Mouse (Mus musculus) hindbrain, embryonic 13.5 days (tissue): ENCODE measurements around the gene Tns3. TPM values are rescaled to one million over a fixed set of nuclear protein-coding genes. Genes with fewer than 3 reads are reported as not detected.

Source experiments
- ATAC-seq: fragments of 200-750 bp; cut with Nextera tagmentation; 2 replicates; pipeline ENCODE4 v1.8.0; 2017; ENCODE audit warnings: moderate TSS enrichment; ENCODE audit not compliant: low FRiP score
- H3K27ac ChIP-seq: fragments of 300-500 bp; sonication (generic); 2 replicates; pipeline ENCODE4 v1.5.1; 2015; ENCODE audit warnings: inconsistent platforms, mild to moderate bottlenecking, moderate library complexity
- H3K27me3 ChIP-seq: fragments of 300-500 bp; sonication (generic); 2 replicates; pipeline ENCODE4 v1.6.1; 2015; ENCODE audit warnings: mild to moderate bottlenecking, inconsistent platforms
- H3K36me3 ChIP-seq: fragments of 300-500 bp; sonication (generic); 2 replicates; pipeline ENCODE4 v1.6.1; 2015; ENCODE audit warnings: mild to moderate bottlenecking, inconsistent platforms
- H3K4me1 ChIP-seq: fragments of 300-500 bp; sonication (generic); replicated peaks from 2 replicates; pipeline ENCODE4 v1.6.1; 2015; ENCODE audit warnings: inconsistent platforms
- H3K4me2 ChIP-seq: fragments of 300-500 bp; sonication (generic); 2 replicates; pipeline ENCODE4 v1.6.1; 2015; ENCODE audit warnings: inconsistent platforms, mild to moderate bottlenecking, moderate library complexity
- H3K4me3 ChIP-seq: fragments of 300-500 bp; sonication (generic); 2 replicates; pipeline ENCODE4 v1.5.1; 2015; ENCODE audit warnings: mild to moderate bottlenecking, inconsistent platforms
- H3K9ac ChIP-seq: fragments of 300-500 bp; sonication (generic); 2 replicates; pipeline ENCODE4 v1.6.1; 2015; ENCODE audit warnings: mild to moderate bottlenecking, inconsistent platforms
- H3K9me3 ChIP-seq: fragments of 300-500 bp; sonication (generic); 2 replicates; pipeline ENCODE4 v1.6.1; 2016; ENCODE audit warnings: inconsistent platforms
- WGBS: fragments of 180-500 bp; shearing (Covaris S2); methylation state at CpG from one replicate; pipeline ENCODE4 v1.1.7; 2015; 5-methylcytosine and 5-hydroxymethylcytosine counted together
- polyA plus RNA-seq: library from polyadenylated mRNA; unstranded; fragments of >200 nt; fragmentation: Nextera tagmentation; extraction: Ambion mirVana; gene quantifications from 2 replicates; pipeline ENCODE4 v1.2.1, GENCODE M21; 2015

The Tns3 gene
- polyA plus RNA-seq, 1 experiment from 2014 or later: 5.3 TPM

GRCm38 (mm10) chr11:8692162-8692535, 27.8 kb upstream of the Tns3 start:
- no peak; the same call in 1 of the 2 replicates for ATAC-seq
- WGBS: 63% methylated on average over 6 of the region's 6 CpGs
- H3K27ac ChIP-seq: no peak overlapping the region
- H3K9ac ChIP-seq: no peak overlapping the region
- no peaks in the 10 kb centered on the region for H3K27me3 ChIP-seq
- H3K36me3 ChIP-seq: no peaks in the 10 kb centered on the region
- H3K4me1 ChIP-seq: peaks cover 24% of the 10 kb centered on the region
- no peaks in the 10 kb centered on the region for H3K9me3 ChIP-seq
- no peak overlapping the region for H3K4me3 ChIP-seq
- H3K4me2 ChIP-seq: no peak overlapping the region

- H3K4me1 ChIP-seq: peaks cover 24% of the 10 kb centered on the region
- no peak overlapping the region for H3K9ac ChIP-seq
- H3K27me3 ChIP-seq: no peaks in the 10 kb centered on the region
- 58% methylated on average over 4 of the region's 4 CpGs for WGBS
- no peak overlapping the region for H3K27ac ChIP-seq
- no peak for ATAC-seq
- H3K9me3 ChIP-seq: no peaks in the 10 kb centered on the region
- H3K4me2 ChIP-seq: no peak overlapping the region
- H3K4me3 ChIP-seq: no peak overlapping the region
- no peaks in the 10 kb centered on the region for H3K36me3 ChIP-seq
Measured at GRCm38 (mm10) chr11:8691605-8692004, 27.3 kb upstream of the Tns3 start.

- no peak overlapping the region for H3K27ac ChIP-seq
- no peaks in the 10 kb centered on the region for H3K9me3 ChIP-seq
- no peak overlapping the region for H3K4me2 ChIP-seq
- no peak overlapping the region for H3K9ac ChIP-seq
- whole genome bisulfite sequencing: 77% methylated on average over 4 of the region's 4 CpGs
- H3K27me3 ChIP-seq: no peaks in the 10 kb centered on the region
- ATAC-seq: no peak
- peaks cover 24% of the 10 kb centered on the region for H3K4me1 ChIP-seq
- H3K36me3 ChIP-seq: no peaks in the 10 kb centered on the region
- H3K4me3 ChIP-seq: no peak overlapping the region
Measured at GRCm38 (mm10) chr11:8690633-8691032, 26.3 kb upstream of the Tns3 start.

GRCm38 (mm10) chr11:8689515-8689914, 25.2 kb upstream of the Tns3 start:
- no peak overlapping the region for H3K4me3 ChIP-seq
- no peaks in the 10 kb centered on the region for H3K36me3 ChIP-seq
- no peak overlapping the region for H3K27ac ChIP-seq
- peaks cover 24% of the 10 kb centered on the region for H3K4me1 ChIP-seq
- H3K9me3 ChIP-seq: no peaks in the 10 kb centered on the region
- ATAC-seq: no peak
- no peaks in the 10 kb centered on the region for H3K27me3 ChIP-seq
- no peak overlapping the region for H3K4me2 ChIP-seq
- no peak overlapping the region for H3K9ac ChIP-seq
- WGBS: 84% methylated on average over 7 of the region's 7 CpGs

GRCm38 (mm10) chr11:8688907-8689306, 24.6 kb upstream of the Tns3 start:
- no peaks in the 10 kb centered on the region for H3K9me3 ChIP-seq
- H3K4me1 ChIP-seq: peaks cover 24% of the 10 kb centered on the region
- no peaks in the 10 kb centered on the region for H3K27me3 ChIP-seq
- WGBS: 93% methylated on average over 8 of the region's 8 CpGs
- no peak overlapping the region for H3K4me3 ChIP-seq
- no peak overlapping the region for H3K9ac ChIP-seq
- no peaks in the 10 kb centered on the region for H3K36me3 ChIP-seq
- no peak overlapping the region for H3K4me2 ChIP-seq
- no peak for ATAC-seq
- H3K27ac ChIP-seq: no peak overlapping the region

- Histone ChIP-seq H3K4me1 (peaks cover under 1% of the 10 kb centered on the region; the same call in 1 of the 2 replicates), H3K4me3 (no peak overlapping the region), H3K4me2 (no peak overlapping the region), H3K9me3 (no peaks in the 10 kb centered on the region), H3K27ac (no peak overlapping the region), H3K27me3 (no peaks in the 10 kb centered on the region), H3K9ac (no peak overlapping the region), H3K36me3 (no peaks in the 10 kb centered on the region)
- WGBS: 84% methylated on average over 3 of the region's 3 CpGs
- ATAC-seq: no peak
Measured at GRCm38 (mm10) chr11:8686501-8686900, 22.2 kb upstream of the Tns3 start.

- WGBS: 84% methylated on average over 1 of the region's 1 CpGs
- Histone ChIP-seq H3K4me1 (no peaks in the 10 kb centered on the region; the same call in 1 of the 2 replicates), H3K9me3 (no peaks in the 10 kb centered on the region), H3K27me3 (no peaks in the 10 kb centered on the region), H3K4me3 (no peak overlapping the region), H3K27ac (no peak overlapping the region), H3K36me3 (no peaks in the 10 kb centered on the region), H3K4me2 (no peak overlapping the region), H3K9ac (no peak overlapping the region)
- ATAC-seq: no peak
Measured at GRCm38 (mm10) chr11:8686061-8686460, 21.7 kb upstream of the Tns3 start.

GRCm38 (mm10) chr11:8685195-8685594, 20.9 kb upstream of the Tns3 start:
- Histone ChIP-seq H3K9me3 (no peaks in the 10 kb centered on the region), H3K36me3 (no peaks in the 10 kb centered on the region), H3K4me3 (no peak overlapping the region), H3K27ac (no peak overlapping the region), H3K4me1 (peaks cover 3% of the 10 kb centered on the region; the same call in 1 of the 2 replicates), H3K27me3 (no peaks in the 10 kb centered on the region), H3K4me2 (no peak overlapping the region), H3K9ac (no peak overlapping the region)
- ATAC-seq: no peak
- WGBS: 74% methylated on average over 3 of the region's 3 CpGs

GRCm38 (mm10) chr11:8684262-8684661, 19.9 kb upstream of the Tns3 start:
- ATAC-seq: no peak
- Histone ChIP-seq H3K4me2 (no peak overlapping the region), H3K9ac (no peak overlapping the region), H3K27ac (no peak overlapping the region), H3K4me3 (no peak overlapping the region), H3K4me1 (0 out of 2 replicates have a peak, but pooled peaks cover 3% of the 10 kb centered on the region), H3K36me3 (no peaks in the 10 kb centered on the region), H3K27me3 (no peaks in the 10 kb centered on the region), H3K9me3 (no peaks in the 10 kb centered on the region)
- WGBS: 95% methylated on average over 5 of the region's 5 CpGs

- ATAC-seq: no peak
- Histone ChIP-seq H3K4me3 (no peak overlapping the region), H3K36me3 (no peaks in the 10 kb centered on the region), H3K4me2 (no peak overlapping the region), H3K27me3 (no peaks in the 10 kb centered on the region), H3K9ac (no peak overlapping the region), H3K27ac (no peak overlapping the region), H3K9me3 (no peaks in the 10 kb centered on the region), H3K4me1 (0 out of 2 replicates have a peak, but pooled peaks cover 3% of the 10 kb centered on the region)
- WGBS: 64% methylated on average over 3 of the region's 3 CpGs
Measured at GRCm38 (mm10) chr11:8681356-8681755, 17.0 kb upstream of the Tns3 start.

- no peak overlapping the region for H3K4me3 ChIP-seq
- 62% methylated on average over 7 of the region's 7 CpGs for WGBS
- 0 out of 2 replicates have a peak, but pooled peaks cover 3% of the 10 kb centered on the region for H3K4me1 ChIP-seq
- no peak overlapping the region for H3K9ac ChIP-seq
- no peak overlapping the region for H3K4me2 ChIP-seq
- H3K9me3 ChIP-seq: no peaks in the 10 kb centered on the region
- ATAC-seq: no peak
- no peaks in the 10 kb centered on the region for H3K27me3 ChIP-seq
- no peak overlapping the region for H3K27ac ChIP-seq
- H3K36me3 ChIP-seq: no peaks in the 10 kb centered on the region
Measured at GRCm38 (mm10) chr11:8680650-8681049, 16.3 kb upstream of the Tns3 start.

- H3K4me2 ChIP-seq: no peak overlapping the region
- H3K36me3 ChIP-seq: no peaks in the 10 kb centered on the region
- no peak overlapping the region for H3K27ac ChIP-seq
- no peaks in the 10 kb centered on the region for H3K27me3 ChIP-seq
- 0 out of 2 replicates have a peak, but pooled peaks cover 3% of the 10 kb centered on the region for H3K4me1 ChIP-seq
- WGBS: 84% methylated on average over 5 of the region's 5 CpGs
- ATAC-seq: no peak
- no peak overlapping the region for H3K9ac ChIP-seq
- H3K9me3 ChIP-seq: no peaks in the 10 kb centered on the region
- no peak overlapping the region for H3K4me3 ChIP-seq
Measured at GRCm38 (mm10) chr11:8679221-8679620, 14.9 kb upstream of the Tns3 start.

- Histone ChIP-seq H3K36me3 (no peaks in the 10 kb centered on the region), H3K27ac (no peak overlapping the region), H3K9me3 (no peaks in the 10 kb centered on the region), H3K4me2 (no peak overlapping the region), H3K9ac (no peak overlapping the region), H3K4me3 (no peak overlapping the region), H3K4me1 (0 out of 2 replicates have a peak, but pooled peaks cover 3% of the 10 kb centered on the region), H3K27me3 (no peaks in the 10 kb centered on the region)
- 87% methylated on average over 12 of the region's 12 CpGs for WGBS
- no peak for ATAC-seq
Measured at GRCm38 (mm10) chr11:8678260-8678995, 14.1 kb upstream of the Tns3 start.
